Mouse (Mus musculus) myocyte (in vitro differentiated cells): ENCODE measurements at regions not wholly inside any gene's neighbourhood (a gene's known extent, or its start where the extent isn't known, plus 50 kb on each side); places are given as distances from the start of the nearest gene placed in this dataset.

Experiments used
- POLR2A ChIP-seq: IDR thresholded peaks from one replicate; pipeline ENCODE4 v1.6.1; 2011; ENCODE audit warnings: low read depth, mild to moderate bottlenecking, control low read depth, moderate library complexity; ENCODE audit not compliant: insufficient read length
- TCF12 ChIP-seq: IDR thresholded peaks from one replicate; pipeline ENCODE4 v1.6.1; 2011; ENCODE audit warnings: mild to moderate bottlenecking, control low read depth; ENCODE audit not compliant: poor library complexity, insufficient read depth, severe bottlenecking
- TCF3 ChIP-seq: IDR thresholded peaks from one replicate; pipeline ENCODE4 v1.6.1; 2011; ENCODE audit warnings: low read depth, control low read depth; ENCODE audit not compliant: insufficient read length

DNA sequence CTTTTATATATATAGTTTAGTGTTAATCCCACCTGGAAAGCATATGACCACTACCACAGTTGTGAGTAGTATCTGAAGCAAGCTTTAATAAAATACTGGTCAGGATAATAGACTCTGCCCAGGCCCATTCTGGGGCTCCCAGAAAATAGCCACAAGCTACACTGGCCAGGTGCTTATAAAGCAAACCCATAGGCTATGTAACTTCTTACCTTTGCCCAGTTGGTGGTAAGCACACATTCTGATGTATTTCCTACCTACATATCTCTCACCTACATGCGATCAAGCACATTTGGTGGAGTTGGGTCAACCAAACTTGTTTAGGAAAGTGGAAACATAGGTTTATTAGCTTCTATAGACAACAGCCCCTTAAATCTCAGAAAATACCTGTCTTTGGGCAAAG lies 81.4 kb upstream of the Syt6 start:
- TF ChIP-seq POLR2A (no peak), TCF12 (no peak), TCF3 (no peak)
